Mouse (Mus musculus) layer of hippocampus, postnatal 14 days (tissue): Measurements from ENCODE around the gene Coro2b. TPM values are rescaled to one million over a fixed set of nuclear protein-coding genes. Genes with fewer than 3 reads are reported as not detected.

ENCODE experiments used
- DNase-seq, 2 experiments: peaks; one replicate each; pipeline ENCODE4 v3.0.0; 2021 to 2022; ENCODE audit warnings: low spot score in 2 of 2, mixed read lengths in 1 of 2
- total RNA-seq, 2 experiments: library from RNA; stranded (reverse); gene quantifications; 2 replicates each; pipeline ENCODE4 v1.2.3; 2021

Coro2b gene
- total RNA-seq, 2 experiments from 2014 or later, result 188 to 193 TPM

DNA sequence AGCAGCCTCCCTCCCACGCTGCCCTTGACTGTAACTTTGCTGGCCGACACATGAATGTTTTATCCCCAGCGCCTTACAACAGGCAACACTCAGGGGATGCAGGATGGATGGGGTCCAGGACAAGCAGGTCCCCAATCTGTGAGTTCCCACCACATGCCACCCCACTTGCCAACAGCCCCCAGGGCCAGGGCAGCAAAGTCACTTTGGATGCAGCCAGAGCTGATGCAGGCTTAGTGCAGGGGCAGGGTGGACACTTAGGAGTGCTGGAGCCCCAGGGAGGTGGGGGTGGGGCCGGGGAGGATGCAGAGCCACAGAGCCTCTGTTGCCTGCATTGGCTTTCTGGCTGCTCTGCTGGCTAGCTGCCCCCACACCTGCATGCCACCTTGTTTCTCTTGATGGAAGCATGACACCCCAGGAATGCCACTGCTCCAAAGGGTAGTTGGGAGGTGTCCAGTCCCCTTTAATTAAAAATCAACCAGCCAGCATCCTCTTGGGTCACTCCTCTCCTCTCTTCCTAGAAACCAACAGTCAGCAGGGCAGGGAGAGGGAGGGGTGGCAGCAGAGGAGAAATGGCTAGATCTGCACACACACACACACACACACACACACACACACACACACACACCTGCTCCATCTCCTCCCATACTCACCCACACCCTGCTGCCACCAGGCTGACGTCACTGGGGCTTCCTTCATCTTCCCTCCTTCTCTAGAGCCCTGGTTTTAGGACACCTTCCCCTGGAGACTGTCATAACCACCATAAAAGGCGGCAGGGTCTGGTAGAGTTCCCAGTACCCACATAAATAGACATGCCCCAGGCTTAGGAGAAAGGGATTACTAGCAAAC lies 19.5 kb downstream of the Coro2b start:
- no peak for DNase-seq

GRCm38 (mm10) chr9:62515138-62515537 lies 21.7 kb downstream of the Coro2b start:
- DNase-seq, result no peak

DNA sequence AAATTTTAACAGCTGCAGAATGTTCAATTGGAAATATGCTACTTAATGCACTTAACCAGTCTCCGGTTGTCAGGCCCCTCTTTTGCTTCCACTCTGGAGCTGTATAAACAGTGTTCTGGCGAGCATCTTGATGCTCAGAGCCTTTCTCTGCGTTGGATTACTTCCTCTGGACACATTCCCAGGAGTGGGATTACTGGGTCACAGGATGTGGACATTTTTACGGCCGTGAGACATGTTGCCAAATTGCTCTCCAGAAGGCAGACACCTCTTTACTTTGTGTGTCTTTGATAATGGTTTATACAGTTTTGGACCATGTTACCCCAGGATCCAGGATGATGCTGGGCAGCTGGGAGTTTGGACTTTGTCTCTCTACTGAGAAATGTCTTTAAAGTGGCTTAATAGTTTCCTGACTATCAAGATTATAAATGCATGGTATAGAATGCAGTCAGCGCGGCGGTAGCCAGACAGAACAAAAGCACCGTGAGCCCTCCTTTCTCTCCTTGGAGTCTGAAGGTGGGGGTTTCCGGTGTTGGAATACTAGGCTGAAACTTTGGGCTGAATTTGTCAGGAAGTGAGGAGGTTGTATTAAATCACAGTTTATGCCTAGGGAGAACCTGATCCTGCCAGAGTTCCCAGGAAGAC lies 23.2 kb downstream of the Coro2b start:
- no peak for DNase-seq

GRCm38 (mm10) chr9:62510530-62510936 lies 26.3 kb downstream of the Coro2b start:
- no peak for DNase-seq

GRCm38 (mm10) chr9:62509617-62510016 lies 27.2 kb downstream of the Coro2b start:
- DNase-seq, result no peak

DNA sequence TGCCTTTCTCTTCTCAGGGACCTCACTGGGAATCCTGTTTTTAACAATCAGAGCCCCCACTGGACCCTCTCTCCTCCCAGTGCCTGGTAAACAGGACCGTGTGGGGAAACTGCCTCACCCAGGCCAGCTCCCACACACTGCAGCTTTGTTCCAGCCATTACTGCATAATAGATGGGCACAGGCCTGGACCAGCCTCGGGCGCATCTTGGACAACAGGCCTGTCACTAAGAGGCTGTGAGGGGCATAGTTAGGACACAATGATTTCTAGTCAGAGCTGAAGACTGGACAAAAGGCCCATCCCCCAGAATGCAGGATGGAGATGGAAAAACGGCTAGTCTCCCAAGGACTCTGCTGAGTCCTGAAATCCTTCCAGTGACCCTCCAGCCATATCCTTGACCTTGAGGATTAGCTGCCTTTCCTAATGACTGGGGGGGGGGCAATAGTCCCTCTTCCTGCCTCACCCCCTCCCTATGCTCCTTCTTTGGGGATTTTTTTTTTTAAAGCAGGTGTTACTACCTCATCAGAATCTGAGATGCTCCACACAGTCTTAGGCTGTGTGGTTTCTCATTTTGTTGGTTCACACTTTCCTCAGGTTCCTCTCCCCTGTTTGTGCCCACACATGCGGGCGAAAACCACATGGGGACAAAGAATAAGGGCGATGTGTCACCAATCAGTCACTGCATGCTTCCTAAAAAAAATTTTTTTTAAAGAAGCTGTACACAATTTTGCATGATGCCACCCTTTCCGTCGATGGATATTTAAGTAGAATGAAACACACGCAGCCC lies 27.9 kb downstream of the Coro2b start:
- DNase-seq, result no peak

GRCm38 (mm10) chr9:62506467-62507067 lies 30.3 kb downstream of the Coro2b start:
- DNase-seq, result no peak

DNA sequence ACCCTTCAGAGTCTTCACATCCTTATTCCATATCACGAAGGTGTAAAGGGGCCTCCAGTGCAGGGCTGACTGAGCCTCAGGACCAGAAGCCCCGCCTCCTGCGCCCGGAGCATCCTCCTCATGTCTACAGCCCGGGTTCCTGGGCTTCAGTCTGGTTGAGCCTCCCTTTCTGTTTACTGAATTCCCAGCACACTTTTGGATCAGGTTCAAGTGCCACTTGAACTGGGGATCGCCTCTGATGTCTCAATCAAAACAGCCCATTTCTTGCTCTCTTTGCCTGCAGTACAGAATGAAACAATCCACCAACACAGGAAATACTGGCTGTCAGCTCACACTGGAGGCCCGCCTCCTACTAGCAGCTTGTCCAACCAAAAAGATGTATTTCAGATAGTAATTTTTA lies 32.7 kb downstream of the Coro2b start:
- DNase-seq, result no peak

DNA sequence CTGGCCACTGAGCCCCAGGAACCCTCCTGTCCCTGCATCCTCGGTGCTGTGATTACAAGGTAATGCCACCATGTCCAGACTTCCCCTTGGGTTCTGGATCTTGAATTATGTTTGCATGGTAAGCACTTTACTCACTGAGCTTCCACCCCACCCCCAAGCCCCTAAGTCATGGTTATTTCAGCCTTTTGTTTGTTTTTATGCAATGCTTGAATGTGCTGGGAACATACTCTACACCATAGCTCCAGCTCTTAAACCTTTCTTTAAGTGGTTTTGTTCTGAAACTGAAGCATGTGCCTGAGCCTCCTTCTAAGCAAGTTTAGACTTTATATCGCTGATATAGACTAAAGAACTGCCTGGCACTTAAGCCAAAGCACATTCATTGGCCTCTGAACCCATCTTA lies 34.5 kb downstream of the Coro2b start:
- DNase-seq, result no peak

GRCm38 (mm10) chr9:62501566-62501965 lies 35.3 kb downstream of the Coro2b start:
- DNase-seq, result no peak

DNA sequence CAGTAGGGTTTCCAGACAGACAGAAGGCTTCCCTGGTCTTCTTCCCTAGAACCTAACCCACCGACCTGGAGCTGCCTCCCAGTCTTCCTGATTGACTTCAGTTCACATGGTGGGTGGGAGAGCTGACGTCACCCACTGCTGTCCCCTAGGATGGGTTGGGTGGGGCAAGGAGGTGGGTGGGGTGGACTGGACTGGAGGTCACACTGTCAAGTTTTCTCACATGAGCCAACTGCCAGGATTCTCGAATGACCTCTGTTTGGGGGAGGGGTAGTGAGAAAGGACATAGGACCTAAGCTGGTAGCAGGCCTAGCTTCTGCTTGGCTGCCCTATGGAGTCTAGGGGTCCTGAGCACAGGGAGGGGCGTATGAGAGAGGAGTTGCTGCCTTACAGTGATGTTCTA lies 36.8 kb downstream of the Coro2b start:
- no peak for DNase-seq

DNA sequence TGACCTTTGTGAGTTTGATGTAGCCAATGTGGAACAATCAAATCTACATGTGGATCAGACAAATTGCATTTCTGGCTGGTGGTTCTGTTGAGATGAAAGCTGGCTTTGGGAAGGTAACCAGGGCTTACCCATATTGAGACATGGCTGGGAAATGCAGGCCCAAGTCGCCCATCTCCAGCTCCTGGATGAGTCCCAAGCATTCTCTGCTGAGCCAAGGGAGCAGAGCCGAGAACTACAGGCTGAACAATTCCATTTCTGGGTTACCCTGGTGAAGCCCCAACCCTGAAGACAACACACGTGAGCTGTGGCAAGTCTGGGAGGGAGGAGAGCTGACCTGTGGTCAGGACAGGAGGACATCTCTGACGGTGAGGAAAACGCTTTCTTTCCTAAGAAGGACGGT lies 37.9 kb downstream of the Coro2b start:
- no peak for DNase-seq

DNA sequence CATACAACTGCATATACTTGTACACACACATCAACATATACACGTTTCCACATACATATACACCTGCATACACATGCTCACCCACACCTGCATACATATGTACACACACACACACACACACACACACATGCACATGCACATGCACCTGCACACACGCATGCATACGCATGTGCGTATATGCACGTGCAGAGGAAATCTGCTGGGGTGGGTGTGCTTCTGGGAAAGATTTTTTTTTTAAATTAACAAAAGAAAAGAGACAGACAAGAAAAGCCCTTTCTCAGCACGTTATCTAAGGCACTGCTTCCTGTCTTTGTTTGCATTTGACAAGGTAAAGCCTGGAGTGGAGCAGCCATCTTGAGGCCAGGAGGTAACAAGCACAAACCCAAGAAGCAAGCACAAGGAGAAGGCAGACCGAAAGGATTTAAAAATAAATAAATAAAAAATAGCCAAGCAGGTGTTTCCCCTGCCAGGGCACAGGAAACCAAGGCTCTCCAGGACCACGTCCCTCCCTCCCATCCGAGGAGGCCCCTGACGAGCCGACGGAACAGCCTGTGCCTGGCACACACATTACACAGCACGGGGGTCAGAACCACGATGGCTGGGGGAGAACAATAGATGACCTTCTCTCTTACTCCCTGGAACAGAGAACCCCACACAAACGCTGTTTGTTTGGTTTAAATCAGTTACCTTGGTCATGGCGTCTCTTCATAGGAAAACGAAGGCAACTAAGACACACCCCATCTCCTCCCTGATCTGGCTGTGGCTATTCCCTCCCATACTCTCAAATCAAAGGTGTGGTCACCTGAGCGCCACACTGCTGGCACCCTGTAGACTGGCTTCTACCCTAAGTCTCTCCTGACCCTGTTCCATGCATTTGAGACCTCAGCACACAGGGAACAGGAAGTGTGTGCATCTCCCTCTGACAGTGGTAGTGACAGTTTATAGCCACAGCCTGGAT lies 39.4 kb downstream of the Coro2b start:
- DNase-seq, result no peak

GRCm38 (mm10) chr9:62492306-62492990 lies 44.4 kb downstream of the Coro2b start:
- DNase-seq, result no peak

DNA sequence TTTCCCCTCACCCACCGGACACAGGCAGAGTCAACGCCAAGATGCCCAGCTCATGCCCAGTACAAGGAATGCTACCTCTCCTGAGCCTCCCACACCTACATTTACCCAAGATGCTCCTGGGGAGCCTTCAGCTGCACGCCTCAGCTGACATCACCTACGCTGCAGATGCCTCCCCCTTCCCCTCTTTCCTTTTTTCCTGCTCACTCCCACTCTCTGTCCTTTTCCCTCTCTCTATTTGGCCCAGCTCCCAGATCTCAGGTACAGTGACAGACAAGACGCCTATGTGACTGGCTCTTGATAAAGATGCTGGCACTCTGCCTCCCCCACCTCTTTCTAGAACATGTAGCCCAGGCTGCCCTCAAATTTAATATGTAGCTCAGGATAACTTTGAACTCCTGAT lies 45.2 kb downstream of the Coro2b start:
- DNase-seq, result no peak

DNA sequence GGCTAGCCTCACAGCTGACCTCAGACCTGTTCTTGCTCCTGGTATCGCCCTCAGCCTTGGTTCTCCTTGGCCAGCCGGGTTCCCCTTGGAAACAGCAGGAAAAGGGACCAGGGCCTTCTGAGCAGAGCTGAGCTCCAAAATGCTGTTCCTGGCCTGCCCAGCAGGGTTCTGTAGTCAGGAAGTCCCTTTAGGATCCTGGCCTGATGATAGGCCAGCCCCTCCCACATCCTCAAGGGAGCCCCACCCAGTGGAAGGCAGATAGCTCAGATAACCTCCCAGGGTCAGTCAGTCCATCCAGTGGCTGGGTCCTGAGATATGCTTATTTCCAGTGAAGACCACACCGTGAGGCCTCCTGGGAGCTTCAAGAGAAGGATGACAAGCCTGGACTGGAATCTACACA lies 45.7 kb downstream of the Coro2b start:
- no peak for DNase-seq

- peak in 1 of 2 experiments; percentile 65 for DNase-seq
Observed at GRCm38 (mm10) chr9:62484107-62484506, 52.7 kb downstream of the Coro2b start.

DNA sequence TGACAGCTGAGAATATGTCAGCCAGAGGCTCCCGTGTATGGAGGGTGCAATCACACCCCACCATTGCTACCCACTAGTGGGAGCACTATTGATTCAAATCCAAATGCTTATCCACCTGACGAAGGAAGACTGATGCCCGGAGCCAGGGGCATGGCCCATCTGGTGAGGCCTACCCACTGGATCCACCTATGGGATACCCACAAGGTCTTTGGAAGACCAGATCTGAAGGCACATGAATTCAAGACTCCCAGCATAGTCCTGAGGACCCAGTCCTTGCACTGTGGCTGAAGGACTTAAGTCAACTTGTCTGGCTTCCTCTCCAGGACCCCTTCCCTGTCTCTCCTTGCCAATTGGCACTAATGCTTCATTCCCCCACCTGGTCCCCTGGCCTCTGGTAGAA lies 54.1 kb downstream of the Coro2b start:
- DNase-seq, result no peak

DNA sequence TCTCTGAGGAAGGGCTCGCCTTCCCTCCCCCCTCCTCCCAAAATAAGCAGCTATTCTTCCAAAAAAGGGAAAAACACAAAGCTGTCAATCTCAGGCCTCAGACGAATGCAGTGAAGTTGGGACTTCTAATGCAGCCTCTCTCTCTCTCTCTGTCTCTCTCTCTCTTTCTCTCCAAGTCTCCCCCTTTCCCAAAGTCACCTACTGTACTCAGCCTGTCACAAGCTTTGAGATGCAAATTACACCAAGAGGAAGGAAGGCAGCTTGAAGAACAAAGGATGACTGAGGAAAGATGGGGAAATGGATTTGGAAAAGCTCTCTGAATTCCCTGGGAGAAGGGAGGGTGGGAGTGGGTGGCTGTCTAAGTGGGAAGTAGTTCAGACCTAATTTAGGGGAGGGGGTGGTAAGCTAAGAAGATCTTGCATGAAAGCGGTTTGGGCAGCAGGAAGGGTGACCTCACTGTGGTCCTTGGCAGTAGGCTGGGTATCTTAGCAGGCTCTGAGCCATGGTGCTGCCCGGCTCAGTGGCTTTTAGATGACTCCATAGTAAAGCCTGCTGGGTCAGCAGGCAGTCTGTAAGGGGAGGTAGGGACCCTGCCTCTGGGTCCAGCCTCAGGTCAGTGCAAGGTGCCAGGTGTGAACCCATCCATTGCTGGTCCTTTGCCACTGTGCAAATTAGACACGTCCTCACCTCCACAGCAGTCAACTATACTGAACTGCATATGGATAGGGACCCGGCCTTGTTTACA lies 55.8 kb downstream of the Coro2b start:
- no peak for DNase-seq
